Mouse (Mus musculus): ENCODE data around the gene Mrpl52. TPM values are rescaled to one million over a fixed set of nuclear protein-coding genes. Genes with fewer than 3 reads are reported as not detected.

The Mrpl52 gene
- polyA plus RNA-seq, 1 experiment from 2014 or later, result 191 TPM

DNA sequence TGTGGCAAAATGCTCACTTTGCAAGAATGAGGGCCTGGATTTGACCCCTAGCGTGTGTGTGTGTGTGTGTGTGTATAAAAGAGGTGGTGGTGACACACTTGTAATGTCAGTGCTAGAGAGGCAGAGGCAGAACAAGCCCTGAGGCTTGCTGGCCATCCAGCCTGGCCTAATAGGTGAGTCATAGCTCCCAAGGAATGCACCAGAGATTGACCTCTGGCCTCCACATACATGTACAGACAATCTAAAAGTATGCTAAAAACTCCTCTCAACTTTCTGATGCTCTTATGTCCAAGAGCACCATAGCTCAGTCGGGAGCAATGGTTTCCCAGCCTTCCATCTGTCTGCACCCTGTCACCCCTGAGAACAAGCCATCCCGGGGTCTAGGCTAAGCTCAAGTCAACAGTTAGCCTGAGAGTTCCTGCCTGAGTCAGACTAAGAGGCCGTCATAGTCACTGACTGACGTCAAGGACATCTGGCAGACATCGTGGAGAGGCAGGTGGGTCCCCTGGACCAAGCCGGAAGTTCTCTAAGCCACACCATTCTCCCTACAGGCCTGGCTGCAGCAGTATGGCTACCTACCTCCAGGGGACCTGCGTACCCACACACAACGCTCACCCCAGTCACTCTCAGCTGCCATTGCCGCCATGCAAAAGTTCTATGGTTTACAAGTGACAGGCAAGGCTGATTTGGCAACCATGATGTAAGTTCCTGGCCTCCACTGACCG, 8.6 kb downstream of the Mrpl52 start:
- WGBS, result 66% methylated on average over 11 of the region's 11 CpGs
- Histone ChIP-seq H3K9ac (ENCODE audit: low read length) (no peak overlapping the region), H3K36me3 (ENCODE audit: control insufficient read depth, insufficient read depth) (peaks cover 20% of the 10 kb centered on the region)

DNA sequence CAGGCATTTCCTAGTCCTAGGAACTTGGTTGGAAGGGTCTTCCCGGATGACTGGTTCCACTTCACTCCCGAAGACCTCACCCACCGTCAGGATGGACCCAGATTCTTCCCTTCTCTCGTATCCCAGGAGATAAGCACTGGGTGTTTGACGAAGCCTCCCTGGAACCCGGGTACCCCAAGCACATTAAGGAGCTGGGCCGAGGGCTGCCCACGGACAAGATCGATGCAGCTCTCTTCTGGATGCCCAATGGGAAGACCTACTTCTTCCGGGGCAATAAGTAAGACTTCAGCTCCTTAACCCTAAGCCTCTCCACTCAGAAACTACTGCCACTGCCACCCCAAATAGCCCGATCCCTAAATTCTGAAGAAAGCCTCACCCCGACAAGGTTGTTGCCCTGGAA, 12.4 kb downstream of the Mrpl52 start:
- Histone ChIP-seq H3K36me3 (ENCODE audit: control insufficient read depth, insufficient read depth) (peaks cover 23% of the 10 kb centered on the region), H3K9ac (ENCODE audit: low read length) (no peak overlapping the region), H3K4me1 (ENCODE audit: control insufficient read depth, insufficient read depth, low read length) (peaks cover 5% of the 10 kb centered on the region), H3K27ac (ENCODE audit: low read length) (no peak overlapping the region), H3K9me3 (replicated peaks; ENCODE audit: control insufficient read depth, low read length) (no peaks in the 10 kb centered on the region), H3K4me2 (ENCODE audit: low read depth, low read length) (no peak overlapping the region), H3K4me3 (ENCODE audit: low read length) (no peak overlapping the region), H3K27me3 (ENCODE audit: control insufficient read depth, insufficient read depth, low read length) (no peaks in the 10 kb centered on the region)
- ATAC-seq (replicated peaks; ENCODE audit: extremely low read depth, insufficient read depth, low FRiP score), result no peak
- 88% methylated on average over 12 of the region's 12 CpGs for WGBS

More for the DNA sequence above, 8.6 kb downstream of the Mrpl52 start:
- no peak overlapping the region for H3K4me2 ChIP-seq (ENCODE audit: low read depth, low read length)
- ATAC-seq (replicated peaks; ENCODE audit: extremely low read depth, insufficient read depth, low FRiP score), result no peak
- no peak overlapping the region for H3K4me3 ChIP-seq (ENCODE audit: low read length)
- no peak overlapping the region for H3K27ac ChIP-seq (ENCODE audit: low read length)
- H3K9me3 ChIP-seq (replicated peaks; ENCODE audit: control insufficient read depth, low read length), result no peaks in the 10 kb centered on the region
- H3K27me3 ChIP-seq (ENCODE audit: control insufficient read depth, insufficient read depth, low read length), result no peaks in the 10 kb centered on the region
- H3K4me1 ChIP-seq (ENCODE audit: control insufficient read depth, insufficient read depth, low read length), result peaks cover 19% of the 10 kb centered on the region

DNA sequence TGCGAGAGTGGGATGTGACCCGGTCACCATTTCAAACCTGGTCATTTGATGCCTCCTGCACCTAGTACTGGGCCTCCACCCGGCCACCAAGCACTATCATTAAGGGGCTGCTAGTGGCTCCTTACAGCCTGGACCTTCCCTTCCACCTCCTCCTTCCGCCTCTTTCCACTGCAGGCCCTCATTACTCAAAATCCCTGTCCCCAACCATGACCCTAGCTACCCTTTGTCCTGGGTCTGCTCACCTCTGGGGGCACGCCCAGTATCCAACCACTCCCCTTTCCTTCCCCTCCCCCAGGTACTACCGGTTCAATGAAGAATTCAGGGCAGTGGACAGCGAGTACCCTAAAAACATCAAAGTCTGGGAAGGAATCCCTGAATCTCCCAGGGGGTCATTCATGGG, 12.9 kb downstream of the Mrpl52 start:
- WGBS, result 71% methylated on average over 7 of the region's 7 CpGs
- H3K4me3 ChIP-seq (ENCODE audit: low read length), result no peak overlapping the region
- no peak for ATAC-seq (replicated peaks; ENCODE audit: extremely low read depth, insufficient read depth, low FRiP score)
- H3K9me3 ChIP-seq (replicated peaks; ENCODE audit: control insufficient read depth, low read length), result no peaks in the 10 kb centered on the region
- no peak overlapping the region for H3K27ac ChIP-seq (ENCODE audit: low read length)
- no peaks in the 10 kb centered on the region for H3K27me3 ChIP-seq (ENCODE audit: control insufficient read depth, insufficient read depth, low read length)
- H3K4me1 ChIP-seq (ENCODE audit: control insufficient read depth, insufficient read depth, low read length), result peaks cover 2% of the 10 kb centered on the region; the same call in 1 of the 2 replicates
- H3K9ac ChIP-seq (ENCODE audit: low read length), result no peak overlapping the region
- peaks cover 23% of the 10 kb centered on the region for H3K36me3 ChIP-seq (ENCODE audit: control insufficient read depth, insufficient read depth)
- no peak overlapping the region for H3K4me2 ChIP-seq (ENCODE audit: low read depth, low read length)

DNA sequence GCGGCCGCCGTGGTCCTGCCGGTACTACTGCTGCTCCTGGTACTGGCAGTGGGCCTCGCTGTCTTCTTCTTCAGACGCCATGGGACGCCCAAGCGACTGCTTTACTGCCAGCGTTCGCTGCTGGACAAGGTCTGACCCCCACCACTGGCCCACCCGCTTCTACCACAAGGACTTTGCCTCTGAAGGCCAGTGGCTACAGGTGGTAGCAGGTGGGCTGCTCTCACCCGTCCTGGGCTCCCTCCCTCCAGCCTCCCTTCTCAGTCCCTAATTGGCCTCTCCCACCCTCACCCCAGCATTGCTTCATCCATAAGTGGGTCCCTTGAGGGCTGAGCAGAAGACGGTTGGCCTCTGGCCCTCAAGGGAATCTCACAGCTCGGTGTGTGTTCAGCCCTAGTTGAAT, 13.8 kb downstream of the Mrpl52 start:
- Histone ChIP-seq H3K36me3 (ENCODE audit: control insufficient read depth, insufficient read depth) (peaks cover 23% of the 10 kb centered on the region), H3K9me3 (replicated peaks; ENCODE audit: control insufficient read depth, low read length) (no peaks in the 10 kb centered on the region), H3K4me1 (ENCODE audit: control insufficient read depth, insufficient read depth, low read length) (0 out of 2 replicates have a peak, but pooled peaks cover 2% of the 10 kb centered on the region), H3K27ac (ENCODE audit: low read length) (no peak overlapping the region), H3K9ac (ENCODE audit: low read length) (no peak overlapping the region), H3K4me3 (ENCODE audit: low read length) (no peak overlapping the region), H3K27me3 (ENCODE audit: control insufficient read depth, insufficient read depth, low read length) (no peaks in the 10 kb centered on the region), H3K4me2 (ENCODE audit: low read depth, low read length) (no peak overlapping the region)
- 89% methylated on average over 14 of the region's 14 CpGs for WGBS
- no peak for ATAC-seq (replicated peaks; ENCODE audit: extremely low read depth, insufficient read depth, low FRiP score)

DNA sequence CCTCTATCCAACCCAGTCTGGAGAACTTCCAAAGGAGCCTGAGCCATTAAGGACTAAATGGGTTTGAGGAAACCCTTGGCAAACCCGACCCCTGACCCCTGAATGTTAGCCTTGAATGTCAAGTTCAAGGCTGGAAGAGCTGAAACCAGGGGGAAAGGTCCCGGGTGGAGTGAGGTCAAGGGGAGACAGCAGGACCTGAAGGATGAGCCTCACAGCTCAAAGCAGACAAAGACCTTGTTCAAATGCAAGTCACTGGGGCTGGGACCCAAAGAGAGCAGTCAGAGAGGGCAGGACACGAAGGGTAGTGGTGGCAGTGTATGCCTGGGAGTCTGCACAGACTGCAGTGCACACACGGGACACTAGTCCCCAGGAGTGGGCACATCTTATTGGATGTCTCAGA, 14.7 kb downstream of the Mrpl52 start:
- no peak for ATAC-seq (replicated peaks; ENCODE audit: extremely low read depth, insufficient read depth, low FRiP score)
- Histone ChIP-seq H3K9me3 (replicated peaks; ENCODE audit: control insufficient read depth, low read length) (no peaks in the 10 kb centered on the region), H3K36me3 (ENCODE audit: control insufficient read depth, insufficient read depth) (peaks cover 23% of the 10 kb centered on the region), H3K27me3 (ENCODE audit: control insufficient read depth, insufficient read depth, low read length) (no peaks in the 10 kb centered on the region), H3K27ac (ENCODE audit: low read length) (no peak overlapping the region), H3K4me2 (ENCODE audit: low read depth, low read length) (no peak overlapping the region), H3K9ac (ENCODE audit: low read length) (no peak overlapping the region), H3K4me3 (ENCODE audit: low read length) (no peak overlapping the region), H3K4me1 (ENCODE audit: control insufficient read depth, insufficient read depth, low read length) (0 out of 2 replicates have a peak, but pooled peaks cover 4% of the 10 kb centered on the region)
- 78% methylated on average over 4 of the region's 4 CpGs for WGBS

GRCm38 (mm10) chr14:54442548-54442947, 15.8 kb downstream of the Mrpl52 start:
- 88% methylated on average over 3 of the region's 3 CpGs for WGBS
- H3K9me3 ChIP-seq (replicated peaks; ENCODE audit: control insufficient read depth, low read length), result no peaks in the 10 kb centered on the region
- H3K4me2 ChIP-seq (ENCODE audit: low read depth, low read length), result no peak overlapping the region
- no peak for ATAC-seq (replicated peaks; ENCODE audit: extremely low read depth, insufficient read depth, low FRiP score)
- 0 out of 2 replicates have a peak, but pooled peaks cover 4% of the 10 kb centered on the region for H3K4me1 ChIP-seq (ENCODE audit: control insufficient read depth, insufficient read depth, low read length)
- H3K9ac ChIP-seq (ENCODE audit: low read length), result no peak overlapping the region
- H3K4me3 ChIP-seq (ENCODE audit: low read length), result no peak overlapping the region
- no peaks in the 10 kb centered on the region for H3K27me3 ChIP-seq (ENCODE audit: control insufficient read depth, insufficient read depth, low read length)
- peaks cover 23% of the 10 kb centered on the region for H3K36me3 ChIP-seq (ENCODE audit: control insufficient read depth, insufficient read depth)
- 0 out of 2 replicates have a peak overlapping the region, but pooled peaks have one; percentile 31 for H3K27ac ChIP-seq (ENCODE audit: low read length)

DNA sequence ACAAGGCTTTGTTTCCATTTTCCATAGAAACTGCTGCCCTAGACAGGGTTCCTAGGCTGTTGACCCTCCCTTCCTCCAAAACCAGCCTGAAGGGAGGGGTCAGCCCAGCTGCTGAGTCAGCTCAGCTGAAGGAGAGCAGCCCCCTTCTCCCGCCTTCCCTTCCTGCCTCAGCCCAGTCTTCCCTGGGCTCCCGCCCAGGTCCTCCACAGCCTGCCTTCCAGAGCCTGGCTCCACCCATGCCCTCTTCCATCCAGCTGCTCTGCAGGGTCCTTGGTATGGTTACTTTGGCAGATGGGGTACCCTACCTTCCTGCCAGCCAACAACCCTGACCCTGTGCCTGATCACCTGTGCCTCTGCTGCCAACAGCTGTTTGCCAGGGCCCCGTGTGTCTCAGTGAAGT, 16.5 kb downstream of the Mrpl52 start:
- no peak overlapping the region for H3K4me3 ChIP-seq (ENCODE audit: low read length)
- H3K9ac ChIP-seq (ENCODE audit: low read length), result no peak overlapping the region
- H3K27ac ChIP-seq (ENCODE audit: low read length), result peak overlapping the region; percentile 79
- H3K27me3 ChIP-seq (ENCODE audit: control insufficient read depth, insufficient read depth, low read length), result no peaks in the 10 kb centered on the region
- ATAC-seq (replicated peaks; ENCODE audit: extremely low read depth, insufficient read depth, low FRiP score), result peak; percentile 74
- no peak overlapping the region for H3K4me2 ChIP-seq (ENCODE audit: low read depth, low read length)
- 32% methylated on average over 3 of the region's 3 CpGs for WGBS
- H3K4me1 ChIP-seq (ENCODE audit: control insufficient read depth, insufficient read depth, low read length), result 0 out of 2 replicates have a peak, but pooled peaks cover 4% of the 10 kb centered on the region
- H3K36me3 ChIP-seq (ENCODE audit: control insufficient read depth, insufficient read depth), result peaks cover 22% of the 10 kb centered on the region
- H3K9me3 ChIP-seq (replicated peaks; ENCODE audit: control insufficient read depth, low read length), result no peaks in the 10 kb centered on the region

- H3K27ac ChIP-seq (ENCODE audit: low read length), result peak overlapping the region; percentile 79
- H3K9me3 ChIP-seq (replicated peaks; ENCODE audit: control insufficient read depth, low read length), result no peaks in the 10 kb centered on the region
- H3K9ac ChIP-seq (ENCODE audit: low read length), result no peak overlapping the region
- H3K4me3 ChIP-seq (ENCODE audit: low read length), result no peak overlapping the region
- ATAC-seq (replicated peaks; ENCODE audit: extremely low read depth, insufficient read depth, low FRiP score), result no peak
- peaks cover 17% of the 10 kb centered on the region; the same call in 1 of the 2 replicates for H3K36me3 ChIP-seq (ENCODE audit: control insufficient read depth, insufficient read depth)
- 47% methylated on average over 15 of the region's 15 CpGs for WGBS
- no peaks in the 10 kb centered on the region for H3K27me3 ChIP-seq (ENCODE audit: control insufficient read depth, insufficient read depth, low read length)
- no peak overlapping the region for H3K4me2 ChIP-seq (ENCODE audit: low read depth, low read length)
- H3K4me1 ChIP-seq (ENCODE audit: control insufficient read depth, insufficient read depth, low read length), result 0 out of 2 replicates have a peak, but pooled peaks cover 7% of the 10 kb centered on the region
Observed at GRCm38 (mm10) chr14:54443712-54444618, 17.3 kb downstream of the Mrpl52 start.

Data from heart, embryonic 16.5 days (tissue).